Mouse (Mus musculus): Measurements from ENCODE around the gene Nmt1. TPM values are rescaled to one million over a fixed set of nuclear protein-coding genes. Genes with fewer than 3 reads are reported as not detected.

The Nmt1 gene
- total RNA-seq (2015; ENCODE audit: low replicate concordance) (25.2 and 31.0 TPM in 2 replicates), total RNA-seq (2017; ENCODE audit: low replicate concordance) (27.1 and 35.8 TPM in 2 replicates)

- peak; percentile 94 for ATAC-seq (replicated peaks; ENCODE audit: low FRiP score, poor library complexity, severe bottlenecking)
Observed at GRCm38 (mm10) chr11:103028176-103028891, at the start of gene Nmt1, which contains the start of gene Dcakd. Gene Nmt1 (plus strand): TSS chr11:103028190. Gene Dcakd (minus strand): TSS chr11:103028333.

DNA sequence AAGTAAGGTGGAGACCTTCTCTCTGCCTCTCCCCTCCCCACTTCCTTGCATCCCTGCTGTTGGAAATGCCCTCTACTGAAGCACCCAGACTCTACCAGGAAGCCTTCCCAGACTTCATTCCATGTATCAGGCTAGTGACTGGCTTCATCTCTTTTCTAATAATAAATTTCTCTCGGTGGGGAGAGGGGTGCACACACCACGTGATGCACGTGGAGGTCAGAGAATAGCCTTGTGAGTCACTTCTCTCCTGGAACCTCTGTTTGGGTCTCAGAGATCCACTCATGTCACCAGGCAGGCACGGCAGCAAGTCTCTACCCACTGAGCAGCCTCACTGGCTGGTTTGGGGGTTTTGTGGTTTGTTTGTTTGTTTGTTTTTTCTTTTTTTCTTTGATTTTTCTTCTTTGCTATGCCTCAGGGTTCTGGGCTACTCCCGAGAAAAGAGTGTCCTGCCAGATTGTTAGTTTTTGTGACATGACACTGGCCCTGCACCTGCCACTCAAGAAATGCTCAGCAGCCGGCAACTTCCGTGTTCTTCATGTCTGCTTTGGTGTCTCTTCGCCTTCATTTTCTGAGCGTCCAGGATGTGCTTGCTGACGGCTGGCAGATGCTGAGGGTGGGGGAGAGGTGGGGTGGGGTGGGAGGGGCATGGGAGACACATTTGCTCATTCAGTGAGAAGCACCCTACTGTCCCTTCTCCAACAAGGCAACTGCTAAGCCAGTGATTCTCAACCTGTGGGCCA, 46.7 kb upstream of the Nmt1 start:
- no peak for ATAC-seq (replicated peaks; ENCODE audit: low FRiP score, poor library complexity, severe bottlenecking)

GRCm38 (mm10) chr11:102984086-102984485, 43.9 kb upstream of the Nmt1 start:
- ATAC-seq (replicated peaks; ENCODE audit: low FRiP score, poor library complexity, severe bottlenecking) = no peak

DNA sequence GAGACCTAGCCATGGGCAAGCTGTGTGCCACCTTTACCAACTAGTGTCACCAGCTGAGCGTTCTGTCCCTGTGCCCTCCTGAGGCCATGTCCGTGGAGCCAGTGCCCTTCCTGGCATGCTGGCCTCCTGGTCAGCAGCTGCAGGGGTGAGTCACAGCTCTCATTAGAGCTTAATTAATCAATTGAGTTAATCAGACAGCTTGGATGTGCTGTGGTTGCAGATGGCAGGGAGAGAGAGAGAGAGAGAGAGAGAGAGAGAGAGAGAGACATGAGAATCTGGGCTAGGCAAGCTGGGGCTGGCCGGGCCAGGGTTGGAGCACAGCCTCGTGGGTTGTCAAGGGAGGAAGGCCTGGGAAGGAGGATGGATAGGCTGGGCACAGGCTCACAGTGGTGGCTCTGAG, 43.4 kb upstream of the Nmt1 start:
- ATAC-seq (replicated peaks; ENCODE audit: low FRiP score, poor library complexity, severe bottlenecking) = no peak

DNA sequence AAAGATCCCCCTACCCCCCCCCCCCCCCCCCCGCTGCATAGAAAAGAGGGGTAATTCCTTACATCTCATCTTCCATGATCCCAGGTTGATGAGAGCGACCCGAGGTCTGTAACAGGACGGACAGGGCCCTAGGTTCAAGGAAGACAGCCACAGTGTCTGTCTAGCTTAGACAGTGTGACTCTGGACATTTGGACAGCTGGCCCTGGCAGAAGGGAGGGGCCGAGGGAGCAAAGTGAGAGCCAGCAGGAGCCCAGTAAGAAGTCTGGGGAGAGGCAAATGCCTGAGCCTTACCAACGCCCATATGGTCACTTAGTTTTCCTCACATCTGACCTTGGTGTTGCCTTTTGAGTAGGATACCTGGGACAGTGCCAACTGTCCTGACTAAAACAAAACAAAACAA, 42.8 kb upstream of the Nmt1 start:
- no peak for ATAC-seq (replicated peaks; ENCODE audit: low FRiP score, poor library complexity, severe bottlenecking)

- no peak for ATAC-seq (replicated peaks; ENCODE audit: low FRiP score, poor library complexity, severe bottlenecking)
Observed at GRCm38 (mm10) chr11:102989641-102990151, 38.3 kb upstream of the Nmt1 start.

GRCm38 (mm10) chr11:102990152-102990663, 37.8 kb upstream of the Nmt1 start:
- no peak for ATAC-seq (replicated peaks; ENCODE audit: low FRiP score, poor library complexity, severe bottlenecking)

DNA sequence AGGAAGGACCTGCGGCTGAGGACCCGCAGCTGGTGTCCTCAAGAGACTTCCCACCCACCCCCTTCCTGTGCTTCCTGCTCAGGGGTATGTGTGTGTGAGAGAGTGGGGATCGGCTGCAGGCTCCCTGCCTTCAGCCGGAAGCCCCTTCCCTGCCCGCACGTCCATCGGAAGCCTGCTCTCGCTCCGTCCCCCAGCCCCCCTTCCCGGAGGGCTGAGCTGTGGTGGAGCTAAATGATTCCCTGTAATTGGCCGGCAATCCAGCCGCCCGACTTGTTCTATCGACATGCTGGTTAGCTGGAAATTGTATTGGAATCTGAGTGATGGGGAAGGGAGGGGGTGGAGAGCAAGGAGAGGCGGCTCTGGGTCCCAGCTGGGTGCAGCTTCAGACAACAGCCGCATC, 36.3 kb upstream of the Nmt1 start:
- ATAC-seq (replicated peaks; ENCODE audit: low FRiP score, poor library complexity, severe bottlenecking) = no peak

- ATAC-seq (replicated peaks; ENCODE audit: low FRiP score, poor library complexity, severe bottlenecking) = peak; percentile 62; the same call in 1 of the 2 replicates
Observed at GRCm38 (mm10) chr11:102992940-102993339, 35.0 kb upstream of the Nmt1 start.

- no peak for ATAC-seq (replicated peaks; ENCODE audit: low FRiP score, poor library complexity, severe bottlenecking)
Observed at GRCm38 (mm10) chr11:102993420-102994029, 34.5 kb upstream of the Nmt1 start.

DNA sequence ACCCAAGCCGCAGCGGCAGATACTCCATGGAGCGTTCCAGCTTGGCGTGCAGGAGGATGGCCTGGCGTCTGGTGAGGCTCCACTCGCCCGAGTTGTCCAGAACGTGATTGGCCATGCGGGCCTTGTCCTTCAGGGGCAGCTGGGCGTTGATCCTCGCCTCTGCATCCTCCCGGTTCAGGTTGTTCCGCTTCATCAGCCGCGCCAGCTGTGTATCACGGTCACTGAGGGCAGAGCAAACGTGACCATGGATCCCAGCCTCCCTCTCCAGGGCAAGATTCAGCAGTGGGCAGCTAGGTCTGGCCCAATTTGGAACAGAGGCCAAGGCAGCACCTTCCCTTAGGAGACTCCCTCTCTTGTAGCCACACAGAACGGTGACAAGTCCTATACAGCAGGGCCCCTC, 33.0 kb upstream of the Nmt1 start:
- ATAC-seq (replicated peaks; ENCODE audit: low FRiP score, poor library complexity, severe bottlenecking) = no peak

DNA sequence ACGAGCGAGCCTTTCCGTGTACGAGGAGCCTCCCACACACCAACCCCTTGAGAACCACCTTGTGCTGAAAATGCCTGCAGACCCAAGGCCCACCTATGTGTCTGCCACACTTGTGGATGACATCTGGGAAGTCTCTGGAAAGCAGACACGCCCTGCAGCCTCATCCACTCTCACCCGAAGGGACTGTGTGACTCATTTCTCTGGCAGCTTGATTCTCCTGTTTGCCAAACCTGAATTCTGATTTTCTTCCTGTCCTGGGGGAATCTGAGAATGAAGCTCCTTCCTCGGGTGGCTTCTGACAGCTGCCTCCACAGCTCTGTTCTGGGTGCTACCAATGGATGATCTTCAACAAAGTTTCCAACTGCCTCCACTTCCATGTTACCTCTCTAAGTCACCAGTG, 31.6 kb upstream of the Nmt1 start:
- no peak for ATAC-seq (replicated peaks; ENCODE audit: low FRiP score, poor library complexity, severe bottlenecking)

GRCm38 (mm10) chr11:102996991-102997770, 30.8 kb upstream of the Nmt1 start:
- no peak for ATAC-seq (replicated peaks; ENCODE audit: low FRiP score, poor library complexity, severe bottlenecking)

GRCm38 (mm10) chr11:102998254-102998576, 29.8 kb upstream of the Nmt1 start:
- no peak for ATAC-seq (replicated peaks; ENCODE audit: low FRiP score, poor library complexity, severe bottlenecking)

- ATAC-seq (replicated peaks; ENCODE audit: low FRiP score, poor library complexity, severe bottlenecking) = no peak
Observed at GRCm38 (mm10) chr11:102998577-102999316, 29.2 kb upstream of the Nmt1 start.

- no peak for ATAC-seq (replicated peaks; ENCODE audit: low FRiP score, poor library complexity, severe bottlenecking)
Observed at GRCm38 (mm10) chr11:102999317-102999970, 28.5 kb upstream of the Nmt1 start.

GRCm38 (mm10) chr11:103000111-103000510, 27.9 kb upstream of the Nmt1 start:
- no peak for ATAC-seq (replicated peaks; ENCODE audit: low FRiP score, poor library complexity, severe bottlenecking)

- no peak for ATAC-seq (replicated peaks; ENCODE audit: low FRiP score, poor library complexity, severe bottlenecking)
Observed at GRCm38 (mm10) chr11:103001063-103001462, 26.9 kb upstream of the Nmt1 start.

DNA sequence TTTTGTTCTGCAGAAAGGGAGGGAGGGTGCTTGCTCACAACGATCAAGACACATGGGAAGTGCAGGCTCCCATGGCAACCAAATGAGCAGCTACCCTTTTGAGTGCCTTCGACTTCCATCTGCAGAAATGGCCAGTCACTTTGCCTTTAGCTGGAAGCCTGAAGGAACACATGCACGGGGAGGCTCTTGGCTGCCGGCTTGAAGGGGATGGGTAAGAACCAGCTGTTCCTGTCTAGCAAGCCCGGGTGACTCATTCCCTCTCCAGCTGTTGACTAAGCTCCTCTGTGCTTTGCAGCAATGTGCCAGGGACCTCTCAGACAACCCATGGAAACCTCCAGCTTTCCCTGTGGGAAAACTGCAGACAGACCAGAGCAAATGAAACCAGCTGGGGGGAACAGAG, 24.8 kb upstream of the Nmt1 start:
- ATAC-seq (replicated peaks; ENCODE audit: low FRiP score, poor library complexity, severe bottlenecking) = no peak

All from erythroid progenitor cell, adult 5-6 weeks (primary cell).